Mouse (Mus musculus): ENCODE results near the gene Podnl1.

Podnl1 gene

DNA sequence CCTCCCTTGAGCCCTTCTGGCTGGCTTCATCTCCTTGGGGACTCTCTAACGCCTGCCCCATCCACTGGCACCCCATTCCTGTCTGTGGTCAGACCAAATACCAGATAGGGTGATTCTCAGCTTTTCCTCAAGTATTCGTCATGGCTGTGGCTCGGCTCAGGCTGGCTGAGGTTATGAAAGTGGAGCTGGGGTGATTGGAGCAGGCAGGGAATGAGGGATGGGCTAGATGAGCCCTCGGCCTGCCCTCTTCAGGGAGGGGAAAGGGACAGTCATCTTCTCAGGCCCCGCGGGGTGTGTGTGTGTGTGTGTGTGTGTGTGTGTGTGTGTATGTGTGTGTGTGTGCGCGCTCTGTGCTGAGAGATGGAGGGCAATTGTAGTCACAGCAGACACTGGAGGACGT is at the start of gene Podnl1:
Gene Podnl1 (plus strand): TSS at position 334 of the 400 bp plus-strand sequence.
- DNase-seq (ENCODE audit: extremely low read depth, low read depth, low spot score) = no peak

DNA sequence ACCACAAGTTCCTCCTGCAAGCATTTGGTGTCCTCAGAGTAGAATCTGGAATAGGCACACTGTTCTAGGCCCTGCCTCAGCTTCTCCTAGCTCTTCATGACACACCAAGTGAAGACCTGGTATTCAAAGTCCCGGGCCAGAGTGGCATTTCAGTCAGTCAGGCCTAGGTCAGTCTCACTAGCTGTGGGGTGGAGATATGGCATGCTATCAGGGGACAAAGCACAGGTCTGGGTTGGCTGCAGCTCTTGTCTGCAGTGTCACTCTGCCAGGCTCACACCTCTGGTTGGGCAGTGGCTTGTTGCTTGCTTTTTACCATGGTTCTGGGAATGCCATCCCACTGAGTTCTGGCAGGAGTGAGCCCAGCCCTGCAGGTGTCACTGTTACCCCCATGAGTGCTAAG is 49.4 kb upstream of the Podnl1 start:
- no peak for DNase-seq (ENCODE audit: extremely low read depth, low read depth, low spot score)

DNA sequence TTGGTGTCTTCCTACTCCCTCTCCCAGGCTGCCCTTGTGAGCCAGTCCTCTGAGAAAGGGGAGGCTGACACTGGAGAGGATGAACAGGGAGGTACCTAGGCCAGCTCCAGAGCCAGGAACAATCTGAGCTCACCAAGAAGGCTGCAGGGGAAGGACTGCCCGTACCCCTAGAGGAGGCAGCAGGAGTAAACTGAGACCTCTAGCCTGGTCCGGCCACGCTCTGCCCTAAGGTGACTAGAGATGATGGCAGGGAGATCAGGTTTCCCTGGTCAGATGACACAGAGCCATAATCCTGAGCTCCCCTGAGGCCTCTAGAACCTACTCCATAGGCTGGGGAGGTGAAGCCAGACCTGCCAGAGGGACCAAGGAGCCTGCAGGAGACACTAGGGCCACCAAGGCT is 48.9 kb upstream of the Podnl1 start:
- no peak for DNase-seq (ENCODE audit: extremely low read depth, low read depth, low spot score)

DNA sequence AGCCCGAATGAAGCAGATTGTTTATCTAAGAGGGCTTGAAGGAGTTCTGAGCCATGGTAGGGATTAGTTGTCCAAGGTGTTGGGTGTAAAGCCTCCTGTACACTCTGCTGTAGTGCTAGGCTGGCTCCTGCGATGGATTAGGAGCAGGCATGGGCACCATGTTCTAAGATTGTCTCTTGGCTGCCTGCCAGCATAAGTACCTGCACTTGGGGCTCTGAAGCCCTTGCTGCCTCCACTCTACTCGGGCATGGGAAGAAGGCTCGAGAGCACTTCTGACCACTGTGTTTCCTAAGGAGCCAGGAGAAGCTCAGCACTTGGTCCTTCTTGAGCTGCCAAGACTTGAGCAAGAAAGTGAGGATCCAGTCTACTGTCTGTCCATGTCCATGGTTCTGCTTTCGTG is 46.6 kb upstream of the Podnl1 start:
- DNase-seq (ENCODE audit: extremely low read depth, low read depth, low spot score) = no peak

DNA sequence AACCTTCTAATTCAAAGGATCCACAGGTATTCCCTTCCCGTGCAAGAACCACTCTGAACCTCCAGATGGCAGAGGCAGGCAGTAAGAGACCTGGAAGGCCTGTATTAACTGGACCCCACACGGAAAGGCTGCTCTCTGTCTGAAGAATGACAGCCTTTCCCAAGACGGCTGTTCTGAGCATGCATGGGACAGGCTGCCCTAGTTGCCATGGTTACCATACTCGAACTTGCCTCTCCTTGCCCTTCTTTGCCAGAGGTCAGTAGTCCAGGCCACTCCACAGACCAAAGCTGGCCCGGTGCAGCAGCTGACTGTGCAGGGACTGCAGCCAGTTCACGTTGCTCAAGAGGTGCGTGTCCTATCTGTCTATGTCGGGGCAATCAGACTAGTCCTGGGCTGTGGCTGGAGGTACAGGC is 42.0 kb upstream of the Podnl1 start:
- no peak for DNase-seq (ENCODE audit: extremely low read depth, low read depth, low spot score)

DNA sequence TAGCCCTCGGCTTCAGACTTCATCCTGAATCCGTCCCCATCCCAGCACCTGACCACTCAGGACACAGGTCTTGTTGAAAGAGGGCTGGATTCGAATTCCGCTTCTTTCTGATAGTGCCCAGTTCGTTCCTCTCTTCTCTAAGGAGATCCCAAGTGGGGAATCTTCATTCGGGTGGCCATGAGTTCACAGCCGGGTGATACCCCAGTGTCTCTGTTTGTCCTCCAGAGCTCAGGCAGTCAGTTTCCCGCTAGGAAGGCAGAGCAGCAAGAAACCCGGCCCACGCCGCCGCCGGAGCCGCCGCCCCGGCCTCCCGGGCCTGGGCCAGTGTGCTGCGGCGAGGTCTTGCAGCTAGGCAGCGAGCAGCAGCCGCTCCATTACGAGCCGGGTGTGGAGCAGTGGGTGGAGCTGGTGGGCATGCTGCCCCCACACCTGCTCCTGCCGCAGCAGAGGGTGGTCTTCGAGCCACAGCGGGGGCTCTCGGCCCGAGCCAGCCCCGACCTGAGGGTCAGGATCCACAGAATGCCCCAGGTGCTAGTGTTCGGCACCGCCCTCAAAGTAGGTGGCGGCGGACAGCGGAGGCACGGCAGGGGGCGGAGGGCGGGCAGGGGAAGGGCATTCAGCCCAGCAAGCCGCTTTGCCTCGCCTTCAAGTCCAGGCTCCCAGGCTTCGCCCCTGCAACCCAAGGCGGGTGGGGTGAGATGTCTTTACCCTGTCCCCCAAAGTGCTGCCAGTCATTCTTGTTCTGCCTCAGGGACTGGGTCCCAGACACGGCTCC is 41.3 kb upstream of the Podnl1 start:
- DNase-seq (ENCODE audit: extremely low read depth, low read depth, low spot score) = no peak

DNA sequence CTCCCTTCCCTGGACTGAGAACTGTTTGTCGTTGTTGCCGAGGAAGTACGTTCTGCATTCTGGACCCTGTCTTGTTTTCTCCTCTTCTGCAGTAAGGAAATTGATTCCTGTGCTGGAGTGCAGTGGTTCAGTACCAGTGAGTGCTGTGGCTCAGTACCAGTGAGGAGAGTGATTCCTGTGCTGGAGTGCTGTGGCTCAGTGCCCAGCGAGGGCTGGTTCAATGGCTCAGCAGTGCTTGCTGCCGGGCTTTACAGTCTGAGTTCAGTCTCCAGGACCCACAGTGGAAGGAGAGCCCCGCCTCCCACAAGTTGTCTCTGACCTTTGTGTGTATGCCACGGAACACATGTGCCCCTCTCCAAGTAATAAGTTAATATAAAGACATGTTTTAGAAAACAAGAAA is 38.6 kb upstream of the Podnl1 start:
- no peak for DNase-seq (ENCODE audit: extremely low read depth, low read depth, low spot score)

DNA sequence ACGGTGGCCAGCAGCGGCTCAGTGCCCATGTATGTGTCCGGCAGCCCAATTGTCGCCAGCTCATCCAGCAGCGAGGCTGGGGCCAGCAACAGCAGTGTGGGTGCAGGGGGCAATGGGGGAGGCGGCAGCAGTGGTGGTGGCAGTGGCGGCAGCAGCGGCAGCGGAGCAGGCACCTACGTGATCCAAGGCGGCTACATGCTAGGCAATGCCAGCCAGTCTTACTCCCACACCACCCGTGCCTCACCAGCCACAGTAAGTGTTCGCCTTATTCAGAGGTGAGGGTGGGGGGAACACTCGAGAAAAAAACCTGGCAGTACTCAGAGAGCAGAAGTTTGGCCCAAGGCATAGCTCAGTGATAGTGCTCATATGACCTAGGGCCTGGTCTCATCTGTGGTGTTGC is 38.0 kb upstream of the Podnl1 start:
- DNase-seq (ENCODE audit: extremely low read depth, low read depth, low spot score) = no peak

DNA sequence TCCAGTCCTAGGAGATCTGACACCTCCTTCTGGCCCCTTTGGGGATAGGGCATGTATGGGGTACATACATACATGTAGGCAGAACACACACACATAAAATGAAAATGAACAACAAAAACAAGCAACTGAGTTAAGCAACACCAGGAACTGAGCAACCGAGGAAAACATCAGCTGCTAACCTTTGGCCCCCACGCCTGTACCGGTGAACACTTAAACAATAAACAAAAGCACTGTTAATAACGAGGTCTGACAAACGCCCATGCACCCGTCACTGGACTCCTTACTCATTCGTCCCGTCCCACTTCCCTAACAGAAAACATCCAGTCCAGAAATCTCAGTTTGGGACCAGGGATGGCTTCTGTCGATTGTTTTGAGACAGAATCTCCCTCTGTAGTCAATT is 36.5 kb upstream of the Podnl1 start:
- no peak for DNase-seq (ENCODE audit: extremely low read depth, low read depth, low spot score)

DNA sequence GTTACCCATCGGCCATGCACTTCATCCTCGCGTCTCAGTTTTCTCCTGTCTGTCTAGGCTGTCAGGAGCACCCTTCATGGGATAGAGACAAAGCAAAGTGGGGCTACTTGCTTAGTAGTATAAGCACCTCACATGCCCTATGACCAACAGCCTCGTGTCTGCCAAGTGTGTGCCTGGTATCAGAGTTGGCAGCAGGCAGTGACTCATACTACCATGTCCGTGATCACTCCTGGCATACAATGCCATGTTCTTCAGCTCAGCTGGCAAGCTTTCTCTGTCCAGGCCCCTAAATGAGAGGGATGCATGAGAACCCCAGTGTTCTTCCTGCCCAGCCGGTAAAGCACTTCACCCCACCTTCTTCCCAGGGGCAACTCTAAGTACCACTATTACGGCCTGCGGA is 35.2 kb upstream of the Podnl1 start:
- no peak for DNase-seq (ENCODE audit: extremely low read depth, low read depth, low spot score)

DNA sequence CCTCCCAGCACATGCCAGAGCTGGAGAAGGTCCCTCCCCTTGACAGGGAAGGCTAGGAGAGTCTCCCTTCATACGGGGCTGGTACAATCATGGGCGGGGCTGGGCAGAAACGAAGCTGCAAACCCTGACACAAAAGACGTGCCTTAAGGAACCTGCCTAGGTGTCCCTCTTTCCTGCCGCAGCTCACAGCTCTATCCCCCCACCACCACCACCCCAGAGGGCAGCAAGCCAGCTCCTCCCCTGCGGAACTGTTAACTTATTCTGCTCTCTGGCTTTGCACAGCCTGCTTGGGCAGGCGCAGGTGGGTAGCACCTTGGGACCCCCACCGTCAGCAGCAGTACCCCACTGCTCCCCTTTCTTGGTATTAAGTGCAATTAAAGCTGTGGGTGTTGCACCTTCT is 29.7 kb upstream of the Podnl1 start:
- no peak for DNase-seq (ENCODE audit: extremely low read depth, low read depth, low spot score)

DNA sequence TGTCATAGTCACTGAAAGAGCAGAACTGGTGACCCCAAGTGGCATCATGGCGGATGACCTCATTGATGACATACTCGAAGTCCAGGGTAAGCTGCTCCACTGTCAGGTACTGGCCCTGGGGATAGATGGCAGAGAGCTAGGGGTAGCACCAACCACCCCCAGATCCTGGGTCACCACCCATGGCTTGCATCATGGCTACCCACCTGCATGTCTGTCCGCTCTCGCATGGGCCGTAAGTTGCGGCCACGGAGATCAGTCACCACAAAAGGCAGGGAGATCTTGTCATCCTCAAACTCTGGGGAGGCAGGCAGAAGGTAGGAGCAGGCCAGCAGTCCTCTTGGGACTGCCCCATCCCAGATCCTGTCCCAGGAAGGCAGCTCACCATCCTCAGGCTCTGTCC is 27.4 kb upstream of the Podnl1 start:
- DNase-seq (ENCODE audit: extremely low read depth, low read depth, low spot score) = no peak

DNA sequence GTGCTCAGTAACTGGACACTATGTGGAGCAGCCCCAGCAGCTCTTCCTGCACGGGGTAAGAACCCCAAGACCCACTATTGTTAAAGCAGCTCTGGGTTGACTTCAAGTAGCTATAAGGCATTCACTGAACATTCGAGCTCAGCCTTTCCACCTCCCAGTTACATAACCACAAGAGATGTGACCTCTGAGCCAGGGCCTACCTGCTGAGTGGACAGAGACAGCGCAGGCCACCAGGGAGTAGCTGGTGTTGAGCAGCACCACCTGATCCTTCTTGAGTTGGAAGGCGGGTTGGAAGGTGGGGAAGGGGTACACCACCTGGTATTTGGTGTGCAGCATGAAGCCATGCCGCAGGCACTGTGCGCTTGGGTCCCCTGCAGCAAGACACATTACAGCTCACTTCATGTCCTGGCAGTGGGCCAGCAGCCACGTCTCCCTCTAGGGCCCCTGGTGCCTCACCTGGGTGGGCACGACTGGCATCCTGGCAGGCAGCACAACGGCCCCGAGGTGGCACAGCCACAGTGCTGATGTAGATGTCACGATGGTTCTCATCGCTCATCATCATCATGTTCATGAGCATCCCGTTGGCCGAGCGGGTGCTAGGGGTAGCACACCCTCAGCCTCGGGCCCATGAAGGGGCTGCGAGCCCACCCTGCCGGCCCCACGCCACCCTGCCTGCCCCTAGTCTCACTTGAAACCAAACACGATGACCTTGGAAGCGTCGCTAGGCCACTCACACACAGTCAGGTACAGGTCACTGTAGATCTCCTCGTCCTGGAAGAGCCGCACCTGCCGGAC is 24.1 kb upstream of the Podnl1 start:
- no peak for DNase-seq (ENCODE audit: extremely low read depth, low read depth, low spot score)

DNA sequence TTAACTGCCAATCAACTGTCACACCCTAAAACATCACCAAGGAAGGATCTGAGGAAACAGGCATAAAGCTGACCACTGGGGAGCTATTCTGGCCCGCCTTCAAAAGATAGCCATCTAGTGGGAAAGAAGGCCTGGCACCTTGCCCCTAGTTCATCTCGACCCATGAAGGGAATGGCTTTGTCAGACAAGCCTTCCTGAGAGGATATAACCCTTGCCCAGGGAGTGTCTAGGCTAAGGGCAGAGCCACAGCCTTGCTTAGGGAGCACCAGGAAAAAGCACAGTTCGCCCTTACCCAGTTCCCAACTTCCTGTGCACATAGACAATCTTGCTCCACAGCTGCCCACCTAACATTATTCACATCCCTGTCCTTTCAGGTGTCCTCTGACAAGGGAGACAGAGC is 22.2 kb upstream of the Podnl1 start:
- no peak for DNase-seq (ENCODE audit: extremely low read depth, low read depth, low spot score)

DNA sequence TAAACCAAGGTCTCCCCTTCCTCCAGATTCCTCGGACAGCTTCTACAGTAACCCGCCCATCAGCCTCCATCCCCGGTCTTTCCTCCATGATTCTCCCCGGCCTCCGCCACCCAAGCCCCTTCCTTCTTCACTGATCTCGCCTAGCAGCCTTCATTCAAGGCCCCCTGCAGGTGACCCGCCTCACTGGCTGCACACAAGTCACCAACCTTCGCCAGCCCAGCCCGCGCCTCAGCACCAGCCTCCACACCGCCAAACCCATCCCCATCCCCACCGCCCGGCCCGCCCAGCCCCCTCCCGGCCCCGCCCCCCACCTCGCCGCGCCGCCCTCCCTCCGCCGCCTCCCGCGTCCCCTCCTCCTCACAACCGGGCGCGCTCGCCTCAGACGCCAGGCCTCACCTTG is 21.6 kb upstream of the Podnl1 start:
- no peak for DNase-seq (ENCODE audit: extremely low read depth, low read depth, low spot score)

DNA sequence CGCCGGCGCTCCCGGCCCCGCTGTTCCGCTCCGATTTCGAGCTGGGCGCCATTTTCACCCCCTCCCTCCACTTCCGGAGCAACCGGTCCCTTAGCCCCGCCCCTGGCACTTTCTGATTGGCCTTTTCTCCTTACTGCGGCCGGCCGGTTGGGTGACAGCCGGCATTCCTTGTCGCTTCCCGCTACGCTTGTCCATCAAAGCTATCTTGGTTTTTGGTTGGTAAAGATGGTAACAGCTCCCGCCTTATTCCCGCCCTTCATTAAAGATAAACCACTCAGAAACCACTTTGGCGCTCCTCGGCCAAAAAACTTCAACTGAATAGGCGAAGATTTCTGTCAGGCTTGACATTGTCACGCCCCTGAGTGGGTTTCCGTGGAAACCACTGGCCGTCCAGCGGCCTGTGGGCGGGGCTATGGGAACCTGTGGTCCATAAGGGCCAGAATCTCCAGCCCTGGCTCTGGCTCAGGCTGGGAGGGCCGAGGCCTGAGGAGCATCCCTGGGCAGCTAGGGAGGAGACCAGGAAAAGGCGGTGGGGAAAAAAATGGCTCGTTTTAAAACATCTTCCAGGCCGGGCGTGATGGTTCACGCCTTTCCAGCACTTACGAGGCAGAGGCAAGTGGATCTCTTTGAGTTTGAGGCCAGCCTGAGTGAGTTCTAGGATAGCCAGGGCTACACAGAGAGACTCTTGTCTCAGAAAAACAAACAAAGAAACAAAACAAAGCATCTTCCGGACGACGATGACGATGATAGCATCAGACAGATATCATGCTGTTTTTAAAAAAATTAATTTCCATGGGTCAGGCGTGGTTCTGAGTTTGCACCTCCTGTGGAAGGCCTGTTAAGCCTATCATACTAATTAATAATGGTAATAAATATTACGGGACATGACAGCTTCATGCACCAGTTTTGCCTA is 20.8 kb upstream of the Podnl1 start, which contains the start of gene Dcaf15:
Gene Dcaf15 (minus strand): TSS at position 72 of the 913 bp plus-strand sequence.
- DNase-seq (ENCODE audit: extremely low read depth, low read depth, low spot score) = peak; percentile 94

DNA sequence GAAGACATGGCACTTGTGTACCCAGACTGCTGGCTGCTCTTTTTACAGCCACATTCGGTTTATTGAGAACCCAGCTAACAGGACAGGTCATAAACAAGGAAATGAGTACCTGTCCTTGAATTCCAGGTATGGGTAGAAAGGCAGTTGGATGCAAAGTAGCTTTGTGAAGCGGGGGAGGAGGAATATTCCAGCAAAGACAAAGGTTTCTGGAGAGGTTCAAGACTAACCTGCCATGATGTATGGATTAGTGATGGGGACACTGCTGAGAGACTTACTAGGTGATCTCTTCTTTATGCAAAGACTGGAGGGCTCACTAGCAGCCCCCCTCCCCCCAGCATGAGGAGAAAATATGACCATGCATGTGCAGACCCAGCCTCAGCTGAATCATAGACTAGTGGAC is 20.1 kb upstream of the Podnl1 start:
- DNase-seq (ENCODE audit: extremely low read depth, low read depth, low spot score) = no peak

DNA sequence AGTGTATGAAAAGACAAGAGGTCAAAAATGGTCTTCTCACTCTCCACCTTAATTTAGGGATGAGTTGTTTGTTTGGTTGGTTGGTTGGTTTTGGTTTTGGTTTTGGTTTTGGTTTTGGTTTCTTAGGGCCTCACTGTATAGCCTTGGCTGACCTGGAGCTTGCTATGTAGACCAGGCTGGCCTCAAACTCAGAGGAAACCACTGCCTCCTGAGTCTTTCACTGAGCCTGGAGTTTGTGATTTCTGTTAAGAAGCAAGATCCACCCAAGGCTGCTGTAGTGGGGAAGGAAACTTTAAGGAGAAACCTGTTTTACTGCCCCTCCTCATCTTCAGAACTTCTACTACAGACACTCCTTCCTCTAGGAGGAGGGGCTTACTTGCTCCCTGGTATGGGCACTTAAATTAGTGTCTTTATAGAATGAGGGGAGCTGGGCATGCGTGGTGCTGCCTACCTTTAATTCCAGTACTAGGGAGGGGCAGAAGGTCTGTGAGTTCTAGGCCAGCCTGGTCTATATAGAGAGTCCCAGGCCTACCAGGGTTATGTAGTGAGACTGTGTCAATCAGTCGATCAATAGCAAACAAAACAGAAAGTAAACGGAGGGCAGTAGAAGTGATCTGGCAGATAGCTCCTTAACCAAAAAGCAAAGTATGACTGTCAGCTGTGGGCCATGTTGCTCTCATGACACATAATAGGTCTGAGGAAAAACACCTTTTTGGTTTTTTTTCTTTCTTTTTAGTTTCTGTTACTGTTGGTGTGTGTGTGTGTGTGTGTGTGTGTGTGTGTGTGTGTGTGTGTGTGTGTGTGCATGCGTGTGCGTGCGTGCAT is 19.4 kb upstream of the Podnl1 start:
- no peak for DNase-seq (ENCODE audit: extremely low read depth, low read depth, low spot score)

DNA sequence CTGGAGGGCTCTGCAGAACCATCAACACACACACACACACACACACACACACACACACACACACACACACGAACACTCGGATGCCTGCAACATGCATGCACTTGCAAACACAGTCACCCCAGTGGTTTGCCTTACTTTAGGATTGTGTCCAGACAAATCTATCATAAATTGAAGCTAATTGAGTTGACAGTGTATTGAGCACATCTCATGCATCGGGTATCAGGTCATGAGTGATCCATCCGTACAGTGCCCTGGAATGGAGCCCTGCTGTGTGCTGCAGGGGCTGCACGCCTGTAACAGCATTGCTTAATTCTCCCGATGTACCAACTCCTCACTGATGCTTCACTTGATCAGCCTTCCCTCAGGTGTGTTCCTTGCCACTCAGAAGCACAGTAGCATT is 10.1 kb upstream of the Podnl1 start:
- no peak for DNase-seq (ENCODE audit: extremely low read depth, low read depth, low spot score)

DNA sequence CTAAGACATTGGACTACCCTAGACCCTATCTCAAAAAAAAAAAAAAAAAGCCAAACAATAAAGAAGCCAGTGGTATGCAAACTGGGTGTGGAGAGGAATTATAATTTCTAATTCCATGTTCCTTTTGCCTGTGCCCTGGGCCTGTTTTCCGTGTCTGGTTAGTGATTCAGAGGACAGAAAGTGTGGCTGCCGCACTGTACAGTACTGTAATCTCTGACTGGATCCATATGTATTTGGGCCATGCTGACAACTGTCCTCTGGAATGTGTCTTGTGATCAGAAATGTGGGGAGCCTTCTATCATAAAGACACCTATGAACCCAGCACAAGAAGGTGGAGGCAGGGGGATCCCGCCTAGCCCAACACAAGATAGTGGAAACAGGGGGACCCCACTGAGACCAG is 3.6 kb upstream of the Podnl1 start:
- DNase-seq (ENCODE audit: extremely low read depth, low read depth, low spot score) = no peak

DNA sequence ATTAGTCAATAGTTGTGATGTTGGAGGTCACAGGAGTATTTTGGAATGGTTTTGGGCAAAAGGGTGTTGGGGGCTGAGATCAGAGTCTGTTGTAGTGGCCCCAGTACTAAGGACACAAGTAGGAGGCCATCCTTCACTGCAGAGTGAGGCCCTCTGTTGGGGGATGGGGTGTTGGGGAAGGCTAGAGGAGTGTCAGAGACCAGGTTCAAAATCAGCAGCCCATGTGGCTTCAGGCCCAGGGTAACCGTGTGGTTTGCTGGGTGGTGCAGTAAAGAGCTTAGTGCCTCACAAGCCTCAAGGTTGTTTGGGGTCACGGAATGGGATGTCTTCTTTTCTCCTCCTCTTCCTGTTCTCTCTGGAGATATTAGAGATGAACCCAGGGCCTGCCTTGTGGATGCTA is 953 bp downstream of the Podnl1 start:
- no peak for DNase-seq (ENCODE audit: extremely low read depth, low read depth, low spot score)
